Mouse (Mus musculus) thymus, postnatal 4 days (tissue): ENCODE results near the gene Gm37240.

Experiments
- DNase-seq: peaks from one replicate; pipeline ENCODE4 v3.0.0; 2021

Gm37240 gene

GRCm38 (mm10) chr3:85551352-85551751 is 336.0 kb downstream of the Gm37240 start:
- DNase-seq, result no peak

- DNase-seq, result no peak
Measured at GRCm38 (mm10) chr3:85550312-85550711, 337.0 kb downstream of the Gm37240 start.

- peak; percentile 31 for DNase-seq
Measured at GRCm38 (mm10) chr3:85543652-85544051, 343.7 kb downstream of the Gm37240 start.

- no peak for DNase-seq
Measured at GRCm38 (mm10) chr3:85542765-85543164, 344.6 kb downstream of the Gm37240 start.

GRCm38 (mm10) chr3:85535621-85536520 is 351.4 kb downstream of the Gm37240 start:
- DNase-seq, result no peak

- no peak for DNase-seq
Measured at GRCm38 (mm10) chr3:85535042-85535441, 352.3 kb downstream of the Gm37240 start.

GRCm38 (mm10) chr3:85532376-85532775 is 354.9 kb downstream of the Gm37240 start:
- DNase-seq, result no peak

- DNase-seq, result no peak
Measured at GRCm38 (mm10) chr3:85530601-85531161, 356.6 kb downstream of the Gm37240 start.

GRCm38 (mm10) chr3:85521311-85521907 is 365.9 kb downstream of the Gm37240 start:
- no peak for DNase-seq

GRCm38 (mm10) chr3:85518668-85519067 is 368.6 kb downstream of the Gm37240 start:
- no peak for DNase-seq

GRCm38 (mm10) chr3:85518072-85518471 is 369.2 kb downstream of the Gm37240 start:
- DNase-seq, result no peak

GRCm38 (mm10) chr3:85516739-85517396 is 370.4 kb downstream of the Gm37240 start:
- DNase-seq, result no peak

- DNase-seq, result no peak
Measured at GRCm38 (mm10) chr3:85514700-85515099, 372.6 kb downstream of the Gm37240 start.

- DNase-seq, result no peak
Measured at GRCm38 (mm10) chr3:85508717-85509279, 378.5 kb downstream of the Gm37240 start.

- no peak for DNase-seq
Measured at GRCm38 (mm10) chr3:85500096-85500495, 387.2 kb downstream of the Gm37240 start.

GRCm38 (mm10) chr3:85496146-85496545 is 391.2 kb downstream of the Gm37240 start:
- no peak for DNase-seq

GRCm38 (mm10) chr3:85493796-85494195 is 393.5 kb downstream of the Gm37240 start:
- no peak for DNase-seq

GRCm38 (mm10) chr3:85490204-85490603 is 397.1 kb downstream of the Gm37240 start:
- DNase-seq, result no peak

GRCm38 (mm10) chr3:85487379-85487778 is 399.9 kb downstream of the Gm37240 start:
- DNase-seq, result no peak

GRCm38 (mm10) chr3:85485536-85486190 is 401.7 kb downstream of the Gm37240 start:
- no peak for DNase-seq

GRCm38 (mm10) chr3:85482636-85483035 is 404.7 kb downstream of the Gm37240 start:
- no peak for DNase-seq

GRCm38 (mm10) chr3:85480638-85481037 is 406.7 kb downstream of the Gm37240 start:
- DNase-seq, result peak; percentile 9
